Mouse (Mus musculus) gastrocnemius, adult 2 months (tissue): Measurements from ENCODE around the gene Ten1. TPM values are rescaled to one million over a fixed set of nuclear protein-coding genes. Genes with fewer than 3 reads are reported as not detected.
A peak's percentile ranks its signal among the peaks of the same experiment; 100 is the strongest.

ENCODE experiments used
- DNase-seq: peaks from one replicate; pipeline ENCODE4 v3.0.0; 2022
- H3K27ac ChIP-seq: fragments of 200-600 bp; 2 replicates; pipeline ENCODE4 v1.8.1; 2022; ENCODE audit warnings: mild to moderate bottlenecking
- H3K4me3 ChIP-seq: fragments of 200-600 bp; 2 replicates; pipeline ENCODE4 v1.8.1; 2022; ENCODE audit warnings: mild to moderate bottlenecking, moderate library complexity
- CTCF ChIP-seq: fragments of 200-600 bp; IDR thresholded peaks from 2 replicates; pipeline ENCODE4 v1.8.1; 2022; ENCODE audit warnings: antibody characterized with exemption, mild to moderate bottlenecking, moderate library complexity
- intact Hi-C: fragments of 180-260 bp; cut with DNase I; formaldehyde crosslinking; loops from one replicate; pipeline ENCODE4 v1.15.1; 2025
- total RNA-seq, 2 experiments: library from RNA; stranded (reverse); gene quantifications; 2 replicates each; pipeline ENCODE4 v1.2.3; 2021

Ten1 gene
- total RNA-seq, 2 experiments from 2014 or later, result 14.3 to 17.1 TPM

DNA sequence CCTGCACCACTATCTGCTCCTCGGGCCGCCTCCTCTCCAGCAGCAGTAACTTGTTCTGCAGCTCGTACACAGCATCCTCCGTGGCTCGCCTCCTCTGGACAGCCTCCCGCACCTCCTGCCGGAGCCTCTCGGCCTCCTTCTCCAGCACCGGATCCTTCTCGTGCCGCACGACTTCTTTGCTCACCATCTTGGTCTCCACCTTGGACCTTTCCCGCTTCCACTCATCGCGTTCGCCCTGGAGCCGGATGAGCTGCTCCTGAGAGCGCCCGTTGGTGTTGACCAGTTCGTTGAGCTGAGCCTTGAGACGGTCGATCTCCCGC lies 24.0 kb downstream of the Ten1 start:
- no peak for TF ChIP-seq CTCF
- intact Hi-C loops, result loop anchor here (5.0 kb wide), 1 partner anchor 135 kb away; the partner anchor contains the start of gene Wbp2
- H3K4me3 ChIP-seq, result peak overlapping the region; percentile 68
- no peak for DNase-seq
- H3K27ac ChIP-seq, result no peak overlapping the region

- peak; percentile 88 for DNase-seq
- no peak overlapping the region for H3K4me3 ChIP-seq
- intact Hi-C loops, result loop anchor here (1.0 to 5.0 kb wide), 3 partner anchors 68 to 238 kb away; no protein-coding TSS in a partner anchor
- peak; percentile 96 for TF ChIP-seq CTCF
- H3K27ac ChIP-seq, result no peak overlapping the region
These were observed 27.8 kb downstream of the Ten1 start for GRCm38 (mm10) chr11:116226414-116226813.

DNA sequence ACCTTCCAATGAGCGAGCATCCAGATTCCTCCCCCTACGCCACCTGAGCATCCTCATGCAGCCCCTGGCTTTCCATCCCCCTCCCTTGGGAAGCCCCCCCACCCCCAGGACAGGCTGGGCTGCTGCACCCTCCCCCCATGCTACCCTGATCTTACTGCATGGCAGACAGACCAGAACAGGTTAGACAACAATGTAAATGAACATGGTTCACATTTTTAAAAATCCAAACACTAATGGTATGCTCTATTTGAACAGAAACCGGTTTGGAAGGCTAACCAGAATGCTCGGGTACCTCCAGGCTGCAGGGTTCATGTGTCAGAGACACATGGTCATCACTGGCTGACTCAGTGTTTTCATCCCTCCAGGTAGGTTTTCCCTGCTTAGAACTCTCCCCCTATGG lies 30.0 kb downstream of the Ten1 start:
- intact Hi-C loops, result loop anchor here (5.0 kb wide), 1 partner anchor 219 kb away; no protein-coding TSS in a partner anchor
- no peak for TF ChIP-seq CTCF
- Histone ChIP-seq H3K27ac (no peak overlapping the region), H3K4me3 (no peak overlapping the region)
- DNase-seq, result no peak

- no peak for TF ChIP-seq CTCF
- no peak overlapping the region for H3K4me3 ChIP-seq
- intact Hi-C loops, result no loop called here
- H3K27ac ChIP-seq, result no peak overlapping the region
- no peak for DNase-seq
These were observed 33.8 kb downstream of the Ten1 start for GRCm38 (mm10) chr11:116232427-116232826.

DNA sequence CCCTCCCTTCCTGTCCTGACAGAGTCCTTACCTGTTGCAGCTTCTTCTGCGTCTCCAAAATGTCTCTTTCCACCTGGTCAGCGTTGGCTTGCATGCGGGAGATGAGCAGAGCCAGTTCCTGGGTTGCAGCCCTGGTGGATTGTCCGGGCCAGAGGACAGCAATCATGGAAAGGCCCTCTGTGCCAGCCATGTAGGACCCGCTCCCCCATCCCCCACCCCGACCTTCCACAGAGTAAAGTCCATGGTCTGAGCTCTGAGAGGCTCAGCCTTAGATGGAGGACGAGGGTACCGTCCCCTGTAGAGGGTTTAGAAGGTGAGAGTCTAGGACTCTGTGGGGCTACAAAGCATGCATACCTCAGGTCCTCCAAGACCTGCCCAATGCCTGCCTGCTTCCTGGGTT lies 36.2 kb downstream of the Ten1 start:
- TF ChIP-seq CTCF, result no peak
- H3K27ac ChIP-seq, result no peak overlapping the region
- no peak overlapping the region for H3K4me3 ChIP-seq
- intact Hi-C loops, result no loop called here
- DNase-seq, result no peak

DNA sequence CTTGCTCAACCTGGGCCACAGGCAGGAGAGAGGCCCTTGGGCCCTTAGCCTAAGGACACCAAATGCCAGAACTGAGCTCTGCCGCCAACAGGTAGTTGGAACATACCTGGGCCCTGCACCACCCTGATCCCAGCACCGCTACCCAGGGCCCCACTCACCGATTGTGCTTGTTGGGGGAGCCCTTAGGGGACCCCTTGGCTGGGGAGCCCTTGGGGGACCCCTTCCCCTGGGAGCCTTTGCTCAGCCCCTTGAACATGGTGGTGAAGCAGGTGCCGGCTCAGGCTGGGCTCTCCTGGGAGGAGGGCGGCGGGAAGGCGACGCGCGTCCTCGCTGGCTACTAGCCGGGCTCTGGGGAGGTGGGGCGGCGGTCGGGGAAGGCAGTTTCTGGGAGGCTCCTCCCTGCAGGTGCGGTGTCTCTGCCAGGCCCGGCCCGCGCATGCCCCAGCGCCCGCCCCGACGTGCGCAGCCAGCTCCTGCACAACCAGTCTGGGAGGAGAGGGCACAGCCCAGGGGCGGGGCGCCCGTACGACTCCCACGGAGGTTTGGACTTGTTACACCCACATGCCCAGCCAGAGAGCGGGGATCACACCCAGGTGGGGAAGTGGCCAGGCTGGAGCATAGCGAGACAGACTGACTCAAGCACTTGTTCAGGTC lies 39.2 kb downstream of the Ten1 start, which contains the start of gene Evpl:
Gene Evpl (minus strand): TSS at position 336 of the 654 bp plus-strand sequence.
- DNase-seq, result peak; percentile 47
- TF ChIP-seq CTCF, result no peak
- intact Hi-C loops, result no loop called here
- Histone ChIP-seq H3K27ac (no peak within 1 kb of the TSS), H3K4me3 (no peak within 1 kb of the TSS)

DNA sequence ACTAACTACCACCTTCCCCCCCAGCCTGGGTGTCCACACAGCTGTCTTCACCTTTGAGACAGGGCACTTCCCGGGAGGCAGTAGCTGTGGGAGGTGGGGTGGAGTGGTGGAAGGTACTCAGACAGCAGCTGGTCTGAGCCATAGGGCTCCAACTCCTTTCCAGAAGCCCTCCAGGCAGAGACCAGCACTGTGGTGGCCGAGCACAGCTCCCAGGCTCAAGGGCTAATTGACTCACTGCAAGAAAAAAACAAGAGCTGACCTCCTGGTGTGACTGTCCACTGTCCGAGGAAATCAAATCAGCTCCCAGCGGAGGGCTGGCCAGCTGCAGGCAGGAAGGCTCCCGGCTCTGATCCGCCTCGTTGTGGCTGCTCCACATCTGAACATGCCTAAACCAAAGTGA lies 41.1 kb downstream of the Ten1 start:
- Histone ChIP-seq H3K4me3 (no peak overlapping the region), H3K27ac (no peak overlapping the region)
- no peak for TF ChIP-seq CTCF
- DNase-seq, result no peak
- intact Hi-C loops, result no loop called here

- no peak for TF ChIP-seq CTCF
- no peak overlapping the region for H3K4me3 ChIP-seq
- no peak for DNase-seq
- intact Hi-C loops, result no loop called here
- no peak overlapping the region for H3K27ac ChIP-seq
These were observed 43.1 kb downstream of the Ten1 start for GRCm38 (mm10) chr11:116241744-116242235.

GRCm38 (mm10) chr11:116244580-116244979 lies 45.9 kb downstream of the Ten1 start:
- Histone ChIP-seq H3K27ac (no peak overlapping the region), H3K4me3 (no peak overlapping the region)
- TF ChIP-seq CTCF, result no peak
- intact Hi-C loops, result no loop called here
- no peak for DNase-seq

DNA sequence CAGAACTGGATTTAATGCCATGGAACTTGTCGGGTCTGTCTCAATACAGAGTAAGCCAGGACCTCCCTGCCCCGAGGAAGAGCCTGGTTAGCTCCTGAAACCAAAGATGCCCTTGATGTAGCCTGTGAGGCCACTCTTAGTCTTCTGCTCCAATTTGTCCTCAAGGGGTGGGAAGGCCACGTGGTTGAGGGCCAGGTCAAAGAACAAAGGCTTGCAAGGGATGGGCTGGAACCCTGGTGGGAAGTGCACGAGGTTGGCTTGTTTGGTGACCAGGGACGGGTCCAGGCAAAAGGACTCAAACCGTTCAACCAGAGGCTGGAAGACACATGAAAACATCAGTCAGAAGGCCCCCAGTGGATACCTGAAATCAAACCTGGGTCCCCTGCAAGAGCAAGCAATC lies 47.0 kb downstream of the Ten1 start:
- H3K4me3 ChIP-seq, result no peak overlapping the region
- intact Hi-C loops, result no loop called here
- DNase-seq, result no peak
- TF ChIP-seq CTCF, result no peak
- no peak overlapping the region for H3K27ac ChIP-seq

DNA sequence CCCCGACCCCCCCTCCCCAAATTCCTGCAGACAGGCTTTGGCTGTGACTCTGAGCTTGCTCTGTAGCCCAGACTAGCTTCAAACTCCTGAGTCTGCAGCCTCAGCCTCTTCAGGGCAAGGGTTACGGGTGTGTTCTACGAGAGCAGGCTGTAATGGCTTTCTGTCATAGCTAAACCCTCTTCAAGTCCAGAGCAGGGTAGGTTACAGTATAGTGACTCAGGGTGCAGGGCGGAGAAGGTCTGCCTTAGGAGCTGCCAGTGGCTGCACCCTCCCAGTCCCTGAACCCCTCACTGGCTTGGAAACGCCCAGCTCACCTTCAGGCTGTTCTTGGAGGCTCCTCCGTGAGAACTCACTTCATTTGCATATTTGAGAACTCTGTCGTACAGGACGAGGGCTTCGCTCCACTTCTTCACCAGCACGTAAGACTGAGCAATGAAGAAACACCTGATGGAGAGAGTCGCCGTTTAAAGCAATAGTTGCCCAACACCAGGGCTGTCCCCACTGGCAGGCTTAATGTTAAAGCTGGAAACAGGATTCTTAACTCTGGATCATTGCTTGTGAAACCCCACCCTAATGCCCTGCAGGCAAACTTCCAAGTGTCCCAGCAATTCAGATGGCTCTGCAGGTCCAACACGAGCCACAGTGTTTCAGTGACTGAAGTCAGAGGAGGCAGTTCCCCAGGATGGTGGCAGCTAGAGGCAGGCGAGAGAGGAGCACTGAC lies 49.0 kb downstream of the Ten1 start:
- Histone ChIP-seq H3K27ac (no peak overlapping the region), H3K4me3 (no peak overlapping the region)
- no peak for TF ChIP-seq CTCF
- intact Hi-C loops, result no loop called here
- no peak for DNase-seq

- Histone ChIP-seq H3K4me3 (no peak overlapping the region), H3K27ac (no peak overlapping the region)
- DNase-seq, result no peak
- no peak for TF ChIP-seq CTCF
- intact Hi-C loops, result no loop called here
These were observed 52.2 kb downstream of the Ten1 start for GRCm38 (mm10) chr11:116250898-116251297.

- no peak for TF ChIP-seq CTCF
- intact Hi-C loops, result no loop called here
- Histone ChIP-seq H3K27ac (no peak overlapping the region), H3K4me3 (no peak overlapping the region)
- no peak for DNase-seq
These were observed 54.5 kb downstream of the Ten1 start for GRCm38 (mm10) chr11:116253076-116253600.
